Comparison of ENCODE assay signal across 25 mouse cellular contexts in the genomic region with DNA sequence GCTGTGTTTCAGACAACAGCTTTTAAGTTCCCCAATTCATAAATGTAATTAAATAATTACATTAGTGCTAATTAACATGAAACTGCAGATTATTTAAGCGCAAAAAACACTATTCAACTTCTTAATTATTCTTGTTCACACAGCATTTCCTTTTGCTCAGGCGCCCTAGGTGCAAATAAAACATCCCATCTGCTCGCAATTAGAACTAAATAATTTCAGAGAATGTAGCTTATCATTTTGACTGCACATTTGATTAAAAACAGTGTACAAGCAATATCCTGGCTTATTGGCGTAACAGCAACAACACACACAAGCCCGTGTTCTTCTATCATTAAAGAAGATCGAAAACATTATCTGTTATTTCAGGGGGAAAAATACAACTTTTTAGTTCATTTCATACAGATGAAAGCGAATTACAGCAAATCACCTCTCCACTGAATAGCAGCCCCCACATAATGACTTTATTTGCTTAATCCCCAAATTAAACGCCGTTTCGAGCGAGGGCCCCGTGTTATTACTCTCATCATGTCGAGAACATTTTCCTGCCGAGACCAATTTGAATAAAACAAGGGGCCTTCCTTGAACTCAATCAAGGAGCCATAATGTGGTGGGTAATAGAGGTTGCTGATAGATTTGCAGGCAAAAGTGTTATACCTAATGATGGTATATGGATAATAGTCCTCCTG.
A peak's percentile ranks its signal among the peaks of the same experiment; 100 is the strongest.
DNase-seq lines count a peak whose midpoint lies in the region; ATAC-seq and TF ChIP-seq lines count a peak whose summit lies in the region.
"Had no signal": no experiment of that assay in that cellular context is flagged by ENCODE, and none has a peak within 500 bp of the region (broad histone marks: within the 10 kb centered on the region; RNA-seq: fewer than 3 reads in every experiment).

No protein-coding gene starts in this region.

- TF ChIP-seq CTCF in midbrain, postnatal 0 days (IDR thresholded peaks at IDR 0.05): no peak

- no peaks in the 10 kb centered on the region for H3K9me3 ChIP-seq in hindbrain, embryonic 14.5 days (ENCODE audit: control insufficient read depth, low read length)
- no peaks in the 10 kb centered on the region for H3K9me3 ChIP-seq in hindbrain, embryonic 12.5 days (replicated peaks)
- H3K9me3 ChIP-seq in midbrain, postnatal 0 days (ENCODE audit: low read length): no peaks in the 10 kb centered on the region
- H3K9me3 ChIP-seq in midbrain, embryonic 13.5 days: no peaks in the 10 kb centered on the region
- H3K9me3 ChIP-seq in forebrain, embryonic 16.5 days (ENCODE audit: control insufficient read depth, low read length): no peaks in the 10 kb centered on the region
- H3K9me3 ChIP-seq in neural tube, embryonic 15.5 days (replicated peaks): no peaks in the 10 kb centered on the region
- H3K9me3 ChIP-seq: embryonic facial prominence, embryonic 15.5 days; heart, embryonic 10.5 days; heart, embryonic 15.5 days; liver, embryonic 12.5 days had no signal

- no peak overlapping the region for H3K4me3 ChIP-seq in hindbrain, embryonic 14.5 days (replicated peaks; ENCODE audit: low read length)
- no peak overlapping the region for H3K4me3 ChIP-seq in hindbrain, embryonic 12.5 days
- no peak overlapping the region for H3K4me3 ChIP-seq in midbrain, postnatal 0 days (ENCODE audit: low read depth, low read length)
- H3K4me3 ChIP-seq in midbrain, embryonic 13.5 days (replicated peaks): no peak overlapping the region
- H3K4me3 ChIP-seq in forebrain, embryonic 16.5 days (replicated peaks; ENCODE audit: low read length): no peak overlapping the region
- no peak overlapping the region for H3K4me3 ChIP-seq in neural tube, embryonic 15.5 days (replicated peaks)
- H3K4me3 ChIP-seq: embryonic facial prominence, embryonic 15.5 days; heart, embryonic 10.5 days; heart, embryonic 15.5 days; liver, embryonic 12.5 days had no signal

- H3K36me3 ChIP-seq in hindbrain, embryonic 14.5 days (replicated peaks; ENCODE audit: control insufficient read depth, insufficient read depth): no peaks in the 10 kb centered on the region
- no peaks in the 10 kb centered on the region for H3K36me3 ChIP-seq in hindbrain, embryonic 12.5 days
- no peaks in the 10 kb centered on the region for H3K36me3 ChIP-seq in midbrain, postnatal 0 days (ENCODE audit: insufficient read depth, low read length)
- H3K36me3 ChIP-seq in midbrain, embryonic 13.5 days: no peaks in the 10 kb centered on the region
- H3K36me3 ChIP-seq in forebrain, embryonic 16.5 days (ENCODE audit: control insufficient read depth, insufficient read depth): no peaks in the 10 kb centered on the region
- no peaks in the 10 kb centered on the region for H3K36me3 ChIP-seq in neural tube, embryonic 15.5 days
- H3K36me3 ChIP-seq: embryonic facial prominence, embryonic 15.5 days; heart, embryonic 10.5 days; heart, embryonic 15.5 days; liver, embryonic 12.5 days had no signal

- 66% methylated on average over 14 of the region's 14 CpGs for WGBS in hindbrain, embryonic 14.5 days
- 74% methylated on average over 14 of the region's 14 CpGs for WGBS in hindbrain, embryonic 12.5 days
- WGBS in midbrain, postnatal 0 days: 60% methylated on average over 14 of the region's 14 CpGs
- 57% methylated on average over 14 of the region's 14 CpGs for WGBS in midbrain, embryonic 13.5 days
- WGBS in forebrain, embryonic 16.5 days: 12% methylated on average over 14 of the region's 14 CpGs
- WGBS in neural tube, embryonic 15.5 days: 31% methylated on average over 14 of the region's 14 CpGs

- no peak for ATAC-seq in hindbrain, embryonic 14.5 days (ENCODE audit: low FRiP score)
- ATAC-seq in hindbrain, embryonic 12.5 days (ENCODE audit: low FRiP score): no peak
- ATAC-seq in midbrain, postnatal 0 days (ENCODE audit: low FRiP score): no peak
- ATAC-seq in midbrain, embryonic 13.5 days: no peak
- peak; percentile 18; the same call in 1 of the 2 replicates for ATAC-seq in forebrain, embryonic 16.5 days
- peak; percentile 61; the same call in 1 of the 2 replicates for ATAC-seq in neural tube, embryonic 15.5 days (ENCODE audit: low FRiP score)
- ATAC-seq: CD4-positive, CD25-positive, alpha-beta regulatory T cell, adult 4 months; liver, embryonic 12.5 days; liver, postnatal 0 days; lung, postnatal 0 days had no signal

- H3K9ac ChIP-seq in hindbrain, embryonic 14.5 days: no peak overlapping the region
- no peak overlapping the region for H3K9ac ChIP-seq in hindbrain, embryonic 12.5 days
- H3K9ac ChIP-seq in midbrain, postnatal 0 days (replicated peaks; ENCODE audit: low read length, poor library complexity, severe bottlenecking): no peak overlapping the region
- H3K9ac ChIP-seq in midbrain, embryonic 13.5 days (replicated peaks): no peak overlapping the region
- no peak overlapping the region for H3K9ac ChIP-seq in forebrain, embryonic 16.5 days (replicated peaks; ENCODE audit: low read depth, low read length)
- no peak overlapping the region for H3K9ac ChIP-seq in neural tube, embryonic 15.5 days (replicated peaks)
- H3K9ac ChIP-seq: embryonic facial prominence, embryonic 15.5 days; heart, embryonic 15.5 days; liver, embryonic 12.5 days; liver, postnatal 0 days had no signal

- DNase-seq in hindbrain, embryonic 14.5 days (ENCODE audit: low spot score): peak; percentile 34
- peak; percentile 22 for DNase-seq in midbrain, postnatal 0 days (ENCODE audit: low spot score)
- no peak for DNase-seq in cerebellum, adult 9-11 months
- DNase-seq: adrenal gland, postnatal 14 days; cerebellum, adult 11-12 months; cerebellum, postnatal 14 days; gastrocnemius, postnatal 25 days; kidney, adult 11 months; kidney, postnatal 14 days; liver, postnatal 0 days; right cerebral cortex, postnatal 4 days; thymus, adult 2 months; thymus, postnatal 36 days had no signal

- no peaks in the 10 kb centered on the region for H3K27me3 ChIP-seq in hindbrain, embryonic 14.5 days (ENCODE audit: control insufficient read depth, insufficient read depth, low read length)
- no peaks in the 10 kb centered on the region for H3K27me3 ChIP-seq in hindbrain, embryonic 12.5 days
- no peaks in the 10 kb centered on the region for H3K27me3 ChIP-seq in midbrain, postnatal 0 days (ENCODE audit: insufficient read depth, low read length)
- H3K27me3 ChIP-seq in midbrain, embryonic 13.5 days: no peaks in the 10 kb centered on the region
- peaks cover 40% of the 10 kb centered on the region for H3K27me3 ChIP-seq in forebrain, embryonic 16.5 days (replicated peaks; ENCODE audit: control insufficient read depth, insufficient read depth, low read length)
- H3K27me3 ChIP-seq in neural tube, embryonic 15.5 days (replicated peaks): peaks cover 5% of the 10 kb centered on the region; the same call in 1 of the 2 replicates
- H3K27me3 ChIP-seq: embryonic facial prominence, embryonic 15.5 days; heart, embryonic 15.5 days; liver, embryonic 12.5 days had no signal

- no peak overlapping the region for H3K4me2 ChIP-seq in hindbrain, embryonic 14.5 days (replicated peaks)
- H3K4me2 ChIP-seq in hindbrain, embryonic 12.5 days (replicated peaks): no peak overlapping the region
- no peak overlapping the region for H3K4me2 ChIP-seq in midbrain, postnatal 0 days (ENCODE audit: low read depth, low read length, poor library complexity, severe bottlenecking)
- no peak overlapping the region for H3K4me2 ChIP-seq in midbrain, embryonic 13.5 days (replicated peaks)
- peak overlapping the region; percentile 38 for H3K4me2 ChIP-seq in forebrain, embryonic 16.5 days (ENCODE audit: low read length)
- peak overlapping the region; percentile 19; the same call in 1 of the 2 replicates for H3K4me2 ChIP-seq in neural tube, embryonic 15.5 days
- H3K4me2 ChIP-seq: embryonic facial prominence, embryonic 15.5 days; heart, embryonic 15.5 days; liver, embryonic 12.5 days had no signal

- no peak overlapping the region for H3K27ac ChIP-seq in hindbrain, embryonic 14.5 days
- no peak overlapping the region for H3K27ac ChIP-seq in hindbrain, embryonic 12.5 days
- no peak overlapping the region for H3K27ac ChIP-seq in midbrain, postnatal 0 days (ENCODE audit: low read depth, low read length)
- H3K27ac ChIP-seq in midbrain, embryonic 13.5 days: no peak overlapping the region
- no peak overlapping the region; the same call in 1 of the 2 replicates for H3K27ac ChIP-seq in forebrain, embryonic 16.5 days (ENCODE audit: low read length)
- no peak overlapping the region for H3K27ac ChIP-seq in neural tube, embryonic 15.5 days (replicated peaks)
- H3K27ac ChIP-seq: embryonic facial prominence, embryonic 15.5 days; heart, embryonic 10.5 days; heart, embryonic 15.5 days; liver, embryonic 12.5 days; macrophage; stomach, postnatal 0 days had no signal

- no peaks in the 10 kb centered on the region; the same call in 1 of the 2 replicates for H3K4me1 ChIP-seq in hindbrain, embryonic 14.5 days (replicated peaks; ENCODE audit: control insufficient read depth, insufficient read depth, low read length)
- H3K4me1 ChIP-seq in hindbrain, embryonic 12.5 days: no peaks in the 10 kb centered on the region
- no peaks in the 10 kb centered on the region for H3K4me1 ChIP-seq in midbrain, postnatal 0 days (ENCODE audit: insufficient read depth, low read length)
- peaks cover 4% of the 10 kb centered on the region; the same call in 1 of the 2 replicates for H3K4me1 ChIP-seq in midbrain, embryonic 13.5 days (replicated peaks)
- peaks cover 15% of the 10 kb centered on the region for H3K4me1 ChIP-seq in forebrain, embryonic 16.5 days (replicated peaks; ENCODE audit: control insufficient read depth, insufficient read depth, low read length)
- H3K4me1 ChIP-seq in neural tube, embryonic 15.5 days: peaks cover 24% of the 10 kb centered on the region
- H3K4me1 ChIP-seq: embryonic facial prominence, embryonic 15.5 days; heart, embryonic 15.5 days; liver, embryonic 12.5 days had no signal

Comparison
In these comparisons a context has a peak if more than half of its experiments do, and no peak if none do; other contexts are left out.
1. ATAC-seq: peak in forebrain, embryonic 16.5 days (single experiment) and neural tube, embryonic 15.5 days (single experiment); none in hindbrain, embryonic 14.5 days (single experiment), hindbrain, embryonic 12.5 days (single experiment), midbrain, postnatal 0 days (single experiment) and midbrain, embryonic 13.5 days (single experiment).
2. H3K4me2 ChIP-seq: peak in forebrain, embryonic 16.5 days (single experiment) and neural tube, embryonic 15.5 days (single experiment); none in hindbrain, embryonic 14.5 days (single experiment), hindbrain, embryonic 12.5 days (single experiment), midbrain, postnatal 0 days (single experiment) and midbrain, embryonic 13.5 days (single experiment).